Mouse (Mus musculus): ENCODE data around the gene Mog. TPM values are rescaled to one million over a fixed set of nuclear protein-coding genes. Genes with fewer than 3 reads are reported as not detected.

Gene Mog
- polyA plus RNA-seq (2012; rRNA removed): not detected in 2 replicates

DNA sequence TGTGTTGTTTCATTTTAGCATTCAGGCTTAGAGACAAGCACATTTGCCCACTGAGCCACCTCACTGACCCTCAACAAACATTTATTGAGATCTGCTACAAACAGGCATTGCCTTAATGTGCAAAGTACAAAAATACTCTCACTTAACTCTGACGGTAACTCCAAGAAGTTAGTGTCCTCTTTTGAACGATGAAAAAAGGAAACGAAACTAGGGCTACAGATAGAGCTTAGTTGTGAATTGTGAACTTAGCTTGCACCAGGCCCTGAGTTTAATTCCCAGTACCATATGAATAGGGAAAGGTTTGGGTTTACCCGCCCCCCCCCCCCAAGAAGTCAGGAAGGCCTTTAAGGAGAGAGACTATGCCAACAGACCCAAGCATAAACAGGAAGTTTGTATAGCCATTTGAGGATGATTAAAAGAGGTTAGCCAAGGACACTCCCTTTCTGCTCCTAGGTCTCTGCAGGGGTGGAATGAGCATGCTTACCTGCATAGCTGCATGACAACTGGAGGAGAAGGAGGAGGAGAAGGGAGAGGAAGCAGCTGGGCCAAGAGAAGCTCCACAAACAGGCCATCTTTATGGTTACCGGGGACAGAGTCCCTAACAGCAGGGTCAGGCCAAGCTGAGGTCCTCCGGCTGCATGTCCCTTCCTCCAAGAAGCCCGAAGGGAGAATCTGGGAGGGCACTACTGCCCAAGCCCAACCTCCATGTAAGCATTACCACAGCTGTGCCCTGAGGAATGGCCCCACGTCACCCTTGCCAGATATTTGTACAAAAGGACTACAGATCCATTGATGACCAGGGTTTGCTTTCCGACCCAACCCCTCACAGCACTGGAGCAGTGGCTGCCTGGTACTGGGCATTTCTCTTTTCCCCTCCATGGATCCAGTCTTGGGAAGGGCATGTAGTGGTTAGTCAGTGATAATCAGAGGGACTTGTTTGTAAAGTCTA is at the start of gene Mog:
Mog (minus strand) TSS at position 771 of the 949 bp plus-strand sequence.

DNA sequence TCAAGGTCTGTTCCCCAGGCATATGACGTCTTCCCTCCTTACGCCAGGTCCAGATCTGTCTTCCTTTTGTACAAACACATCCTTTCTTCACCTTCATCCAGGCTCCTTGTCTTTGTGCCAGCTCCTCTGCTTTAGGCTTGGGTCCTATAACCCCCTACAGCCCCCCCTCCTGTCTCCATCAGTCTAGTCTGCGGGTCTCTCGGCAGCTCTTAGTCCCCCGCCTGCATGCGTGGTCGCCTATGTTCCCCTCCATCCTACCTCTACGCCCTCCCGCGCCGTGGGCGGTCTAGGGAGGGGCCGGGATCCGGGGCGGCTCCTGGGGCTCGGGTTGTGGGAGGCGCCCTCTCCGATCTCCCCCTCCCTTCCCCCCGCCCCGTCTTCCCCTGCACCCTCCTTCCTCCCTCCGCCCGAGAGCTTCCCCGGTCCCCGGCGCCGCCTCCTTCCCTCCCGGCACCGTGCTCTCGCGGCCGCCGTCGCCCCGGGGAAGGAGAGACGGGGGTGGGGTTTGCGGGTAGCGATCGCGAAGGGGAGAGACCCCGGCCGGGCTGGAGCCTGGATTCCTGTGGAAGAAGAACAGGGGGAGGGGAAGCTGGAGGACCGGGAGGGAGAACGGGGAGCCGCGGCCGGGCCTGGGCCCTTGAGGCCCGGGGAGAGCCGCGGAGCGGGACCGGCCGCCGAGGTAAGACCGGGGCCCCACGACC is 22.6 kb upstream of the Mog start, which contains the start of gene Gabbr1:
Gabbr1 (plus strand) TSS at position 356 of the 701 bp plus-strand sequence.

GRCm38 (mm10) chr17:37000863-37001262 is 22.3 kb downstream of the Mog start, which contains the start of gene Zfp57:
TSS of gene Zfp57 (plus strand) at chr17:37001163.

GRCm38 (mm10) chr17:36989437-36989836 is 33.8 kb downstream of the Mog start, which contains the start of gene H2-M5:
TSS of gene H2-M5 (minus strand) at chr17:36989537.

GRCm38 (mm10) chr17:36981221-36981813 is 41.9 kb downstream of the Mog start, which contains the start of gene 2410137M14Rik:
TSS of gene 2410137M14Rik (minus strand) at chr17:36981237.

Other genes with a start within 250 kb of the Mog start
- gene H2-M10.6, start 211.2 kb downstream of the Mog start, polyA plus RNA-seq (2012; rRNA removed): not detected in 2 replicates
- gene Trim26, start 186.3 kb downstream of the Mog start, polyA plus RNA-seq (2012; rRNA removed): 7.7 and 9.3 TPM in 2 replicates
- 0.24 and 0.33 TPM in 2 replicates for gene Trim15, start 156.2 kb downstream of the Mog start, polyA plus RNA-seq (2012; rRNA removed)
- 96.7 and 131 TPM in 2 replicates for gene Trim10, start 153.8 kb downstream of the Mog start, polyA plus RNA-seq (2012; rRNA removed)
- gene Trim40, start 133.3 kb downstream of the Mog start, polyA plus RNA-seq (2012; rRNA removed): not detected in 2 replicates
- gene Trim31, start 125.3 kb downstream of the Mog start, polyA plus RNA-seq (2012; rRNA removed): not detected in 2 replicates
- gene Rnf39, start 80.5 kb downstream of the Mog start, polyA plus RNA-seq (2012; rRNA removed): 0.02 TPM in 1 of 2 replicates, not detected in the other
- gene Ppp1r11, start 71.7 kb downstream of the Mog start, polyA plus RNA-seq (2012; rRNA removed): 31.5 and 32.1 TPM in 2 replicates
- gene Znrd1, start 64.8 kb downstream of the Mog start, polyA plus RNA-seq (2012; rRNA removed): 16.6 and 18.1 TPM in 2 replicates
- gene Znrd1as, start 64.8 kb downstream of the Mog start, polyA plus RNA-seq (2012; rRNA removed): 3.4 and 3.5 TPM in 2 replicates
- not detected in 2 replicates for gene 2410137M14Rik, start 42.2 kb downstream of the Mog start, polyA plus RNA-seq (2012; rRNA removed)
- 0.09 and 0.10 TPM in 2 replicates for gene H2-M5, start 33.9 kb downstream of the Mog start, polyA plus RNA-seq (2012; rRNA removed)
- 4.1 and 4.7 TPM in 2 replicates for gene Zfp57, start 22.2 kb downstream of the Mog start, polyA plus RNA-seq (2012; rRNA removed)
- gene Gabbr1, start 22.6 kb upstream of the Mog start, polyA plus RNA-seq (2012; rRNA removed): 2.0 TPM in 2 replicates
- not detected in 2 replicates for gene Olfr90, start 65.1 kb upstream of the Mog start, polyA plus RNA-seq (2012; rRNA removed)
- not detected in 2 replicates for gene Olfr91, start 74.9 kb upstream of the Mog start, polyA plus RNA-seq (2012; rRNA removed)
- gene Olfr92, start 96.7 kb upstream of the Mog start, polyA plus RNA-seq (2012; rRNA removed): not detected in 2 replicates
- not detected in 2 replicates for gene Olfr93, start 138.1 kb upstream of the Mog start, polyA plus RNA-seq (2012; rRNA removed)
- not detected in 2 replicates for gene Ubd, start 170.5 kb upstream of the Mog start, polyA plus RNA-seq (2012; rRNA removed)
- gene Olfr94, start 177.6 kb upstream of the Mog start, polyA plus RNA-seq (2012; rRNA removed): not detected in 2 replicates
- gene Olfr95, start 189.7 kb upstream of the Mog start, polyA plus RNA-seq (2012; rRNA removed): not detected in 2 replicates
- not detected in 2 replicates for gene Olfr96, start 196.7 kb upstream of the Mog start, polyA plus RNA-seq (2012; rRNA removed)
- not detected in 2 replicates for gene Olfr97, start 213.9 kb upstream of the Mog start, polyA plus RNA-seq (2012; rRNA removed)
- not detected in 2 replicates for gene Olfr98, start 240.4 kb upstream of the Mog start, polyA plus RNA-seq (2012; rRNA removed)
- gene H2-M3, start 246.8 kb upstream of the Mog start, polyA plus RNA-seq (2012; rRNA removed): 0.87 and 1.1 TPM in 2 replicates